Mouse (Mus musculus): ENCODE results near the gene Gata3. TPM values are rescaled to one million over a fixed set of nuclear protein-coding genes. Genes with fewer than 3 reads are reported as not detected.

The Gata3 gene
- polyA plus RNA-seq, 1 experiment from 2014 or later = 11.9 TPM

DNA sequence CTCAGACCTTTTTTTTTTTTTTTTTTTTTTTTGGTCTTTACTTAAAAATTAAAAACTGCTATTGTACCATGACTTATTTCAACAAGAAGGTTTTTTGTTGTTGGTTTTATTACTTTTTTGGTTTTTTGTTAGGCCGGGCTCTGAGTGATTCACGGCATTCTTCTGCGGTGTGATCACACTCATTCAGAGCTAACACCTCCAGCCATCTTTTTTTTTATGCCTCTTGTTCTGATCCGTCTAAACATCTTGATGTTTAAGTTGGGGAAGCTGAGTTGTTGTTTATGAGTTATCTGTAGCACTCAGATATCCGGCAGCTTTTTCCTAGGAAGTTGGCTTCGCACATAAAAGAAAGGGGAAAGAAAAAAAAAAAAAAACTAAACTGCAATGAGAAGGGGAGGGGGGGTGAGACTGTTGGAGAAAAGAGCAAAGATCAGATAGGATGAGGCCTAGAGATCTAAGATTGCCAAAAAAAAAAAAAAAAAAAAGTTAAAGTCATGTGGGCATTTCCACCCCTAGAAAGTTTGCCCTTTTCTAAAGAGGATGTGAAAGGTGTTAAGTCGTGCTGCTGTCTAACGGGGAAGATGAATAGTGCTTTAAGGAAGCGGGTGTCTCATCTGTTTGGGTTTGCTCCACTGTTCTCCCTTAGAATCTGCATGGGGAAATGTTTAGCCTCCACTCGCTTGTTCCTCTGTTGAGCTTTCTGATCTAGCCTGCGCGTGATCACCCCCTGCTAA is 22.6 kb downstream of the Gata3 start:
- Histone ChIP-seq H3K4me1 (ENCODE audit: control insufficient read depth, insufficient read depth, low read length) (no peaks in the 10 kb centered on the region), H3K4me3 (ENCODE audit: low read length) (no peak overlapping the region), H3K4me2 (ENCODE audit: low read depth, low read length) (no peak overlapping the region), H3K27me3 (ENCODE audit: control insufficient read depth, insufficient read depth, low read length) (peaks cover 2% of the 10 kb centered on the region; the same call in 1 of the 2 replicates), H3K27ac (ENCODE audit: low read length) (no peak overlapping the region), H3K36me3 (ENCODE audit: control insufficient read depth, insufficient read depth) (no peaks in the 10 kb centered on the region), H3K9ac (ENCODE audit: low read length) (no peak overlapping the region), H3K9me3 (replicated peaks; ENCODE audit: control insufficient read depth, low read length) (no peaks in the 10 kb centered on the region)
- ATAC-seq (replicated peaks; ENCODE audit: extremely low read depth, insufficient read depth, low FRiP score) = no peak
- 50% methylated on average over 12 of the region's 12 CpGs for WGBS

- 67% methylated on average over 5 of the region's 5 CpGs for WGBS
- no peaks in the 10 kb centered on the region for H3K9me3 ChIP-seq (replicated peaks; ENCODE audit: control insufficient read depth, low read length)
- no peak overlapping the region for H3K4me3 ChIP-seq (ENCODE audit: low read length)
- H3K4me2 ChIP-seq (ENCODE audit: low read depth, low read length) = no peak overlapping the region
- H3K36me3 ChIP-seq (ENCODE audit: control insufficient read depth, insufficient read depth) = no peaks in the 10 kb centered on the region
- H3K4me1 ChIP-seq (ENCODE audit: control insufficient read depth, insufficient read depth, low read length) = no peaks in the 10 kb centered on the region
- no peaks in the 10 kb centered on the region for H3K27me3 ChIP-seq (ENCODE audit: control insufficient read depth, insufficient read depth, low read length)
- no peak overlapping the region for H3K27ac ChIP-seq (ENCODE audit: low read length)
- ATAC-seq (replicated peaks; ENCODE audit: extremely low read depth, insufficient read depth, low FRiP score) = no peak
- no peak overlapping the region for H3K9ac ChIP-seq (ENCODE audit: low read length)
Measured at GRCm38 (mm10) chr2:9860698-9861097, 29.1 kb downstream of the Gata3 start.

DNA sequence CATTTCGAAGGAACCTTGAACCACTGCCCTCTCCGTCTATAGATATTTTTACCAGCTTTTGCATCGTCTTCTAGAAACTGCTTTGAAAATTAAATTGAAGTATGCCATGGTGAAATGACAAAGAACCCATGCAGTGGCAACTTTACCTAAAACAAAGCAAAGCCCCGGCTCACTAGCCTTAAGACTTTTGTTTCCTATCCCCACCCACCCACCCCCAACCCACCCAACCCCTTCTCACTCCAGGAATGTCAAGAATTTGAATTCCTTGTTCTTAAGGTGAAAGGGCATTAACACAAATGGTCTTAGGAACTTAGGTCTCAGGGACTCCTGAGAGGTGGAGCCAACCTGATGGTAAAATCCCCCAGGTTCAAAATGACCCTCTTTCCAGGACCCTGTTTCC is 34.0 kb downstream of the Gata3 start:
- Histone ChIP-seq H3K4me2 (ENCODE audit: low read depth, low read length) (no peak overlapping the region), H3K27me3 (ENCODE audit: control insufficient read depth, insufficient read depth, low read length) (no peaks in the 10 kb centered on the region), H3K9me3 (replicated peaks; ENCODE audit: control insufficient read depth, low read length) (no peaks in the 10 kb centered on the region), H3K27ac (ENCODE audit: low read length) (no peak overlapping the region), H3K36me3 (ENCODE audit: control insufficient read depth, insufficient read depth) (no peaks in the 10 kb centered on the region), H3K9ac (ENCODE audit: low read length) (no peak overlapping the region), H3K4me1 (ENCODE audit: control insufficient read depth, insufficient read depth, low read length) (no peaks in the 10 kb centered on the region), H3K4me3 (ENCODE audit: low read length) (no peak overlapping the region)
- ATAC-seq (replicated peaks; ENCODE audit: extremely low read depth, insufficient read depth, low FRiP score) = no peak
- WGBS = 47% methylated on average over 4 of the region's 4 CpGs

DNA sequence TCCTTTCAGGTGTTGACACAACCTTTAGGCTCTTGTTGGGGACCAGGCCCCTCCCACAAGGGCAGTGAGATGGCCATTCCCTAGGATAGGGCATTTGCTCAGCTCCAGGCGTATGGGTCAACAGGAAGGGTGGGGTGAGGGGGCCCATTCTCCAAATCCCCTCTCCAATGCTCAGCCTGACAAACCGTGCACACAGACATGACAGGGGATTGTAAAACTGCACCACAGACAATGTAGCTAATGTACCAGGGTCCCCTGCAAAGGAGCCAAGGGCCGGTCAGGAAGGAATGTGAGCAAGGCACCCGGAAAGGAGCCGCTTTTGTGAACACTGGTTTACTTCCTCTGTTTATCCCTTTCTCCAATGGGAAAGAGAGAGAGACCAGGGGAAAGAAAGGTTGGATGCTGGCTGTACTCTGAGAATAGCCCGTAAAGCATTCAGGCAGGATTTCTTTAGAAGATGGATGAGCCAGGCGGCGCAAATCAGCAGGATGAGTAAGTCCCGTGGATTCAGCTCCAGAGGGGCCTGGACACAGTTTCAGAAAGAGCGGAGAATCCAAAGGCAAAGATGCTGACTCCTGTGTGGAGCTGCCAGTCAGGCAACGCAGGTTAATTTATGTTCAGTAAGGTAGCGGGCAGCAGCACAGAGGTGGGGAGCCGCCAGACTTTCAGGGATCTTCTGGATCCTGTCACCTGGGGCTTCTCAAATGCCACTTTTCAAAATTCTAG is 36.8 kb downstream of the Gata3 start:
- no peaks in the 10 kb centered on the region for H3K27me3 ChIP-seq (ENCODE audit: control insufficient read depth, insufficient read depth, low read length)
- H3K4me2 ChIP-seq (ENCODE audit: low read depth, low read length) = no peak overlapping the region
- no peaks in the 10 kb centered on the region for H3K4me1 ChIP-seq (ENCODE audit: control insufficient read depth, insufficient read depth, low read length)
- no peak overlapping the region for H3K4me3 ChIP-seq (ENCODE audit: low read length)
- no peak for ATAC-seq (replicated peaks; ENCODE audit: extremely low read depth, insufficient read depth, low FRiP score)
- 59% methylated on average over 13 of the region's 13 CpGs for WGBS
- H3K27ac ChIP-seq (ENCODE audit: low read length) = no peak overlapping the region
- H3K9me3 ChIP-seq (replicated peaks; ENCODE audit: control insufficient read depth, low read length) = no peaks in the 10 kb centered on the region
- no peak overlapping the region for H3K9ac ChIP-seq (ENCODE audit: low read length)
- H3K36me3 ChIP-seq (ENCODE audit: control insufficient read depth, insufficient read depth) = no peaks in the 10 kb centered on the region

- Histone ChIP-seq H3K4me1 (ENCODE audit: control insufficient read depth, insufficient read depth, low read length) (no peaks in the 10 kb centered on the region; the same call in 1 of the 2 replicates), H3K4me3 (ENCODE audit: low read length) (no peak overlapping the region), H3K9me3 (replicated peaks; ENCODE audit: control insufficient read depth, low read length) (no peaks in the 10 kb centered on the region), H3K27me3 (ENCODE audit: control insufficient read depth, insufficient read depth, low read length) (no peaks in the 10 kb centered on the region), H3K9ac (ENCODE audit: low read length) (no peak overlapping the region), H3K4me2 (ENCODE audit: low read depth, low read length) (no peak overlapping the region), H3K27ac (ENCODE audit: low read length) (no peak overlapping the region), H3K36me3 (ENCODE audit: control insufficient read depth, insufficient read depth) (no peaks in the 10 kb centered on the region)
- WGBS = 43% methylated on average over 7 of the region's 7 CpGs
- no peak for ATAC-seq (replicated peaks; ENCODE audit: extremely low read depth, insufficient read depth, low FRiP score)
Measured at GRCm38 (mm10) chr2:9835195-9835594, 54.6 kb downstream of the Gata3 start.

GRCm38 (mm10) chr2:9833712-9834111 is 56.1 kb downstream of the Gata3 start:
- Histone ChIP-seq H3K9me3 (replicated peaks; ENCODE audit: control insufficient read depth, low read length) (no peaks in the 10 kb centered on the region), H3K27me3 (ENCODE audit: control insufficient read depth, insufficient read depth, low read length) (no peaks in the 10 kb centered on the region), H3K4me2 (ENCODE audit: low read depth, low read length) (no peak overlapping the region), H3K9ac (ENCODE audit: low read length) (no peak overlapping the region), H3K4me3 (ENCODE audit: low read length) (no peak overlapping the region), H3K27ac (ENCODE audit: low read length) (no peak overlapping the region), H3K4me1 (ENCODE audit: control insufficient read depth, insufficient read depth, low read length) (no peaks in the 10 kb centered on the region; the same call in 1 of the 2 replicates), H3K36me3 (ENCODE audit: control insufficient read depth, insufficient read depth) (no peaks in the 10 kb centered on the region)
- WGBS = 62% methylated on average over 7 of the region's 7 CpGs
- ATAC-seq (replicated peaks; ENCODE audit: extremely low read depth, insufficient read depth, low FRiP score) = no peak

- Histone ChIP-seq H3K27ac (ENCODE audit: low read length) (no peak overlapping the region), H3K4me1 (ENCODE audit: control insufficient read depth, insufficient read depth, low read length) (no peaks in the 10 kb centered on the region)
- 0 out of 2 replicates have a peak, but pooled peaks have one; percentile 37 for ATAC-seq (replicated peaks; ENCODE audit: extremely low read depth, insufficient read depth, low FRiP score)
Measured at GRCm38 (mm10) chr2:9827624-9828023, 62.2 kb downstream of the Gata3 start.

GRCm38 (mm10) chr2:9820611-9821010 is 69.2 kb downstream of the Gata3 start:
- Histone ChIP-seq H3K27ac (ENCODE audit: low read length) (no peak overlapping the region), H3K9ac (ENCODE audit: low read length) (no peak overlapping the region), H3K9me3 (replicated peaks; ENCODE audit: control insufficient read depth, low read length) (no peaks in the 10 kb centered on the region), H3K27me3 (ENCODE audit: control insufficient read depth, insufficient read depth, low read length) (no peaks in the 10 kb centered on the region), H3K4me1 (ENCODE audit: control insufficient read depth, insufficient read depth, low read length) (no peaks in the 10 kb centered on the region), H3K36me3 (ENCODE audit: control insufficient read depth, insufficient read depth) (no peaks in the 10 kb centered on the region), H3K4me3 (ENCODE audit: low read length) (no peak overlapping the region), H3K4me2 (ENCODE audit: low read depth, low read length) (no peak overlapping the region)
- no peak for ATAC-seq (replicated peaks; ENCODE audit: extremely low read depth, insufficient read depth, low FRiP score)
- WGBS = 63% methylated on average over 8 of the region's 8 CpGs

More at GRCm38 (mm10) chr2:9827624-9828023, 62.2 kb downstream of the Gata3 start:
- Histone ChIP-seq H3K4me2 (ENCODE audit: low read depth, low read length) (no peak overlapping the region), H3K9me3 (replicated peaks; ENCODE audit: control insufficient read depth, low read length) (no peaks in the 10 kb centered on the region), H3K9ac (ENCODE audit: low read length) (no peak overlapping the region), H3K36me3 (ENCODE audit: control insufficient read depth, insufficient read depth) (no peaks in the 10 kb centered on the region), H3K27me3 (ENCODE audit: control insufficient read depth, insufficient read depth, low read length) (no peaks in the 10 kb centered on the region), H3K4me3 (ENCODE audit: low read length) (no peak overlapping the region)
- WGBS = 20% methylated on average over 3 of the region's 3 CpGs

DNA sequence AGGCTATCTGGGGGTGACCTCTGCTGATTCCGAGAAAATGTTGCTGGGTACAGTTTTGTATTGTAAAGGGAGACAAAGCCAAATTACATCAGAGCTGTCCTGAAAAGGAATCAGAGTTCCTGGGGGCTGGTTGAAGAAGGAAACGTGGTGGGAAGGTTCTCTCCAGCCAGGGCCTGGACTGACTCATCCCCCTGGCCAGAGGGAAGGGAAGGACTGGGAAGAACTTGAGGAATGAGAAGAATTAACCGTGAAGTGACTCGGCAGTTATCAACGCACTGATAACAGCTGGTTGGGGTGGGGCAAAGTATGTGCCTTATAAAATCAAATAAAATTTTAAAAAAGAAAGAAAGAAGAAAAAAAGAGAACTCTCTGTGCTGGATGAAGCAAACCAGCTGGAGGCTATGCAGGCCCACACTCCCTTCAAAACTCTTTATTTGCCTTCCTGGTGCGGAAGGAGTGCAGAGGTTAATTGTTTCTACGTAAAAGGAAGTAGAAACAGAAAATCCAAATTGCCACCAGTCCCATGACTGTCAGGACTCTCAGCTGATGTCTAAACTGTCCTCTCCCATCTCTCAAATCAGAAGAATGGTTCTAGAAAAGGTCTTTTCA is 71.6 kb downstream of the Gata3 start:
- 40% methylated on average over 7 of the region's 7 CpGs for WGBS

More for the DNA sequence above, 71.6 kb downstream of the Gata3 start:
- no peak overlapping the region for H3K9ac ChIP-seq (ENCODE audit: low read length)
- ATAC-seq (replicated peaks; ENCODE audit: extremely low read depth, insufficient read depth, low FRiP score) = no peak
- no peak overlapping the region for H3K4me3 ChIP-seq (ENCODE audit: low read length)
- no peaks in the 10 kb centered on the region for H3K4me1 ChIP-seq (ENCODE audit: control insufficient read depth, insufficient read depth, low read length)
- no peaks in the 10 kb centered on the region for H3K27me3 ChIP-seq (ENCODE audit: control insufficient read depth, insufficient read depth, low read length)
- no peak overlapping the region for H3K27ac ChIP-seq (ENCODE audit: low read length)
- no peak overlapping the region for H3K4me2 ChIP-seq (ENCODE audit: low read depth, low read length)
- H3K9me3 ChIP-seq (replicated peaks; ENCODE audit: control insufficient read depth, low read length) = no peaks in the 10 kb centered on the region
- H3K36me3 ChIP-seq (ENCODE audit: control insufficient read depth, insufficient read depth) = no peaks in the 10 kb centered on the region
